Mouse (Mus musculus) G1E-ER4 (cell line): ENCODE measurements around the gene 4921507P07Rik. TPM values are rescaled to one million over a fixed set of nuclear protein-coding genes. Genes with fewer than 3 reads are reported as not detected.

Experiments
- GATA1 ChIP-seq: IDR thresholded peaks from one replicate; pipeline ENCODE4 v1.8.0; 2012; ENCODE audit warnings: low read length, inconsistent platforms
- polyA plus RNA-seq: library from polyadenylated mRNA; stranded (reverse); fragments of >175 nt; gene quantifications from 2 replicates; pipeline ENCODE4 v1.2.3, GENCODE M21; 2012

Gene 4921507P07Rik
- polyA plus RNA-seq, 1 experiment: not detected

GRCm38 (mm10) chr6:50529194-50529593 lies 67.2 kb downstream of the 4921507P07Rik start:
- no peak for TF ChIP-seq GATA1

GRCm38 (mm10) chr6:50527416-50527815 lies 69.0 kb downstream of the 4921507P07Rik start:
- TF ChIP-seq GATA1: no peak

GRCm38 (mm10) chr6:50526597-50527024 lies 69.8 kb downstream of the 4921507P07Rik start:
- TF ChIP-seq GATA1: no peak

- no peak for TF ChIP-seq GATA1
Measured at GRCm38 (mm10) chr6:50525846-50526245, 70.6 kb downstream of the 4921507P07Rik start.

- TF ChIP-seq GATA1: no peak
Measured at GRCm38 (mm10) chr6:50524261-50524896, 72.1 kb downstream of the 4921507P07Rik start.

Other genes starting within 250 kb of the 4921507P07Rik start
- gene Osbpl3, start 140.4 kb downstream of the 4921507P07Rik start, polyA plus RNA-seq: not detected in 2 replicates
- 3.7 and 6.4 TPM in 2 replicates for gene Cycs, start 30.1 kb downstream of the 4921507P07Rik start, polyA plus RNA-seq
- not detected in 2 replicates for gene Npvf, start 57.8 kb upstream of the 4921507P07Rik start, polyA plus RNA-seq